Comparison of ENCODE assay signal across 13 mouse cellular contexts in the genomic region with DNA sequence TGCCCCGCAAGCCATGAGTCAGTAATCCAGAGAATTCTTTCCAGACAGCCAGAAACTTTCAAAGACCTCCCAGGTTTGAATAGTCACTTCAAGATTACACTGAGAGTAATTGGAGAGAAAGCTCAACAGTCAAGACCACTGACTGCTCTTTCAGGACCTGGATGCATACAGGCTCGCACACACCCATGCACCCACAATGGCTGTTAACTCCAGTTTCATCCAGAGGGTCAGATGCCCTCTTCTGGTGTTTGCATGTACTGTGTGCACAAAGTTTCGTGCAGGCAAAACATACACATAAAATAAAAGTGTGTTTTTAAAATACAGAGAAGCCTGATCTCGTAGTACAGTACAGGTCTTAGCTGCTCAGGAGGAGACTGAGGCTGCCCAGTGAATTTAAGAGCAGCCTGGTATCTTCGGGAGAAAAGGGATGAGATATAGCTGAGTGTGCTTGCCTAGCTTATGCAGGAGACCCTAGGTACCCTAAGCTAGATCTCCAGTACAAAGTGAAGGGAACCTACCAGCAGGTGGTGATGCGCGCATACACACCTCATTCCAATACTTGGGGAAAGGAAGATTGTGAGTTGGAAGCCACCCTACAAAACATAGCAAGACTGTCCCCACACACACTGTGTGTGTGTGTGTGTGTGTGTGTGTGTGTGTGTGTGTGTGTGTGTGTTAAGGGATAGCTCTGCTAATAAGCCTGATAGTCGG. TPM values are rescaled to one million over a fixed set of nuclear protein-coding genes. Genes with fewer than 3 reads are reported as not detected.
DNase-seq lines count a peak whose midpoint lies in the region; ATAC-seq and TF ChIP-seq lines count a peak whose summit lies in the region.
"Had no signal": no experiment of that assay in that cellular context is flagged by ENCODE, and none has a peak within 500 bp of the region (broad histone marks: within the 10 kb centered on the region; RNA-seq: fewer than 3 reads in every experiment).

No protein-coding gene starts in this region.

- no peak overlapping the region for H3K4me3 ChIP-seq in heart, embryonic 14.5 days (ENCODE audit: control insufficient read depth in 1 of 2, insufficient read depth in 1 of 2, low read depth in 1 of 2, low read length in 2 of 2)
- no peak overlapping the region for H3K4me3 ChIP-seq in lung, embryonic 16.5 days (ENCODE audit: low read length)
- no peak overlapping the region for H3K4me3 ChIP-seq in lung, adult 2 months (replicated peaks; ENCODE audit: extremely low read depth, low read depth, low read length)
- no peak overlapping the region for H3K4me3 ChIP-seq in small intestine, adult 2 months (ENCODE audit: low read depth, low read length)
- H3K4me3 ChIP-seq in neural tube, embryonic 15.5 days (replicated peaks) = no peak overlapping the region

- H3K27ac ChIP-seq in heart, embryonic 14.5 days (replicated peaks in 1 of 2; ENCODE audit: control insufficient read depth in 1 of 2, insufficient read depth in 1 of 2, low read depth in 2 of 2, low read length in 2 of 2) = peak overlapping the region; percentile 69; a peak in 3 of 4 replicates
- peak overlapping the region; percentile 78 for H3K27ac ChIP-seq in lung, embryonic 16.5 days (ENCODE audit: low read length)
- peak overlapping the region; percentile 61 for H3K27ac ChIP-seq in small intestine, adult 2 months (ENCODE audit: insufficient read depth, low read depth, low read length)
- H3K27ac ChIP-seq in neural tube, embryonic 15.5 days (replicated peaks) = no peak overlapping the region

- WGBS in heart, embryonic 14.5 days = 78% methylated on average over 8 of the region's 8 CpGs
- 70% methylated on average over 8 of the region's 8 CpGs for WGBS in lung, embryonic 16.5 days
- 75% methylated on average over 8 of the region's 8 CpGs for WGBS in lung, adult 2 months
- 54% methylated on average over 8 of the region's 8 CpGs for WGBS in small intestine, adult 2 months
- WGBS in neural tube, embryonic 15.5 days = 71% methylated on average over 8 of the region's 8 CpGs

- no peak for TF ChIP-seq CTCF in lung, adult 2 months (IDR thresholded peaks at IDR 0.05; ENCODE audit: insufficient read depth, low read length)
- no peak for TF ChIP-seq CTCF in small intestine, adult 2 months (IDR thresholded peaks at IDR 0.05; ENCODE audit: extremely low read depth, insufficient read length, insufficient replicate concordance, low read depth, low read length)

- no peak overlapping the region for H3K9ac ChIP-seq in heart, embryonic 14.5 days (ENCODE audit: low read length)
- no peak overlapping the region for H3K9ac ChIP-seq in lung, embryonic 16.5 days (ENCODE audit: low read length)
- no peak overlapping the region for H3K9ac ChIP-seq in neural tube, embryonic 15.5 days (replicated peaks)

- no peaks in the 10 kb centered on the region for H3K36me3 ChIP-seq in heart, embryonic 14.5 days (ENCODE audit: control insufficient read depth, insufficient read depth, low read length)
- H3K36me3 ChIP-seq in lung, embryonic 16.5 days (ENCODE audit: control insufficient read depth, insufficient read depth, low read length) = no peaks in the 10 kb centered on the region; the same call in 1 of the 2 replicates
- H3K36me3 ChIP-seq in small intestine, adult 2 months (ENCODE audit: control insufficient read depth, insufficient read depth, low read length) = no peaks in the 10 kb centered on the region
- H3K36me3 ChIP-seq in neural tube, embryonic 15.5 days = no peaks in the 10 kb centered on the region

- no peak overlapping the region for H3K4me2 ChIP-seq in heart, embryonic 14.5 days (ENCODE audit: low read length)
- no peak overlapping the region for H3K4me2 ChIP-seq in lung, embryonic 16.5 days (ENCODE audit: low read depth, low read length)
- H3K4me2 ChIP-seq in neural tube, embryonic 15.5 days = no peak overlapping the region

- H3K9me3 ChIP-seq in heart, embryonic 14.5 days (ENCODE audit: control insufficient read depth, low read length) = no peaks in the 10 kb centered on the region
- H3K9me3 ChIP-seq in lung, embryonic 16.5 days (ENCODE audit: control insufficient read depth, low read length) = no peaks in the 10 kb centered on the region
- H3K9me3 ChIP-seq in neural tube, embryonic 15.5 days (replicated peaks) = no peaks in the 10 kb centered on the region
- H3K9me3 ChIP-seq: G1E had no signal

- H3K4me1 ChIP-seq in heart, embryonic 14.5 days (ENCODE audit: control insufficient read depth in 2 of 2, insufficient read depth in 2 of 2, low read length in 2 of 2) = peaks cover 49 to 82% of the 10 kb centered on the region in 2 experiments
- H3K4me1 ChIP-seq in lung, embryonic 16.5 days (replicated peaks; ENCODE audit: control insufficient read depth, insufficient read depth, low read length) = peaks cover 69% of the 10 kb centered on the region
- H3K4me1 ChIP-seq in lung, adult 2 months (ENCODE audit: control insufficient read depth, insufficient read depth, low read length) = peaks cover 32% of the 10 kb centered on the region
- peaks cover 33% of the 10 kb centered on the region for H3K4me1 ChIP-seq in small intestine, adult 2 months (ENCODE audit: control insufficient read depth, insufficient read depth, insufficient read length, low read length)
- H3K4me1 ChIP-seq in neural tube, embryonic 15.5 days = peaks cover 72% of the 10 kb centered on the region

- ATAC-seq in heart, embryonic 14.5 days (ENCODE audit: insufficient number of reproducible peaks, insufficient read depth, low FRiP score, low read depth) = no peak
- no peak for ATAC-seq in lung, embryonic 16.5 days (ENCODE audit: low read depth)
- ATAC-seq in neural tube, embryonic 15.5 days (ENCODE audit: low FRiP score) = no peak
- ATAC-seq: inflammation-experienced regulatory T-cells, adult 6 months had no signal

- no peak for TF ChIP-seq POLR2A in lung, adult 2 months (IDR thresholded peaks at IDR 0.05; ENCODE audit: borderline replicate concordance, extremely low read depth, low read depth, low read length)
- no peak for TF ChIP-seq POLR2A in small intestine, adult 2 months (IDR thresholded peaks at IDR 0.05; ENCODE audit: low read depth, low read length)

- DNase-seq in heart, adult 18-20 months = no peak
- DNase-seq in lung, adult 2 months = no peak
- DNase-seq in ZHBTc4 (ENCODE audit: low read depth, low spot score) = peak; percentile 78
- no peak for DNase-seq in gastrocnemius, postnatal 25 days
- DNase-seq: adrenal gland, postnatal 10 days; cerebellum, postnatal 36 days had no signal

- H3K27me3 ChIP-seq in heart, embryonic 14.5 days (ENCODE audit: control insufficient read depth, insufficient read depth, low read length) = no peaks in the 10 kb centered on the region
- H3K27me3 ChIP-seq in lung, embryonic 16.5 days (ENCODE audit: control insufficient read depth, insufficient read depth, low read depth, low read length) = no peaks in the 10 kb centered on the region
- no peaks in the 10 kb centered on the region for H3K27me3 ChIP-seq in small intestine, adult 2 months (ENCODE audit: control insufficient read depth, insufficient read depth, low read length)
- no peaks in the 10 kb centered on the region for H3K27me3 ChIP-seq in neural tube, embryonic 15.5 days (replicated peaks)

RNA-seq across cellular contexts. Expression of a gene that starts 9.8 kb away (rescaled TPM):
- polyA plus RNA-seq in heart, embryonic 14.5 days (2014; fragmentation: Nextera tagmentation; extraction: Ambion mirVana) = 20.5 and 22.4 TPM in 2 replicates
- total RNA-seq in heart, adult 18-20 months (2021) = 1 to 10 TPM; 1.3 to 2.6 TPM
- 175 and 182 TPM in 2 replicates for polyA plus RNA-seq in lung, embryonic 16.5 days (2015; fragmentation: Nextera tagmentation; extraction: Ambion mirVana)
- 74.1 and 114 TPM in 2 replicates for polyA plus RNA-seq in lung, adult 2 months (2012; rRNA removed)
- polyA plus RNA-seq in small intestine, adult 2 months (2012; rRNA removed) = 8.7 and 14.7 TPM in 2 replicates
- polyA plus RNA-seq in neural tube, embryonic 15.5 days (2015; fragmentation: Nextera tagmentation; extraction: Ambion mirVana) = 21.2 and 30.5 TPM in 2 replicates
- total RNA-seq in gastrocnemius, postnatal 25 days (2021) = under 1 TPM; 0.33 to 0.96 TPM
- total RNA-seq: megakaryocyte progenitor cell, adult 5-6 weeks had no signal
- polyA plus RNA-seq: G1E had no signal

RNA-seq across cellular contexts. Expression of a gene that starts 10.8 kb away (rescaled TPM):
- 52.1 and 54.3 TPM in 2 replicates for polyA plus RNA-seq in heart, embryonic 14.5 days (2014; fragmentation: Nextera tagmentation; extraction: Ambion mirVana)
- total RNA-seq in heart, adult 18-20 months (2021) = 10 to 100 TPM; 24.4 to 30.6 TPM
- polyA plus RNA-seq in lung, embryonic 16.5 days (2015; fragmentation: Nextera tagmentation; extraction: Ambion mirVana) = 75.4 and 78.4 TPM in 2 replicates
- 65.2 and 65.8 TPM in 2 replicates for polyA plus RNA-seq in lung, adult 2 months (2012; rRNA removed)
- polyA plus RNA-seq in small intestine, adult 2 months (2012; rRNA removed) = 28.4 and 33.8 TPM in 2 replicates
- polyA plus RNA-seq in neural tube, embryonic 15.5 days (2015; fragmentation: Nextera tagmentation; extraction: Ambion mirVana) = 50.5 and 52.0 TPM in 2 replicates
- 10 to 100 TPM; 11.7 to 15.9 TPM for total RNA-seq in gastrocnemius, postnatal 25 days (2021)
